Mouse (Mus musculus) mouse trophoblast stem cell (cell line): ENCODE results near the gene Asgr1.
"Not testable (repeated sequence)": the region's sequence is repeated elsewhere in the genome, so short reads cannot be mapped to it uniquely, and the experiment has no call there.

Experiments used
- in situ Hi-C, 2 experiments: fragments of 300-500 bp; cut with MseI, MboI; formaldehyde crosslinking; loops; 2 replicates in 1 of 2; 3 replicates in 1 of 2; pipeline ENCODE4 v1.15.1; 2025

Gene Asgr1

GRCm38 (mm10) chr11:70053898-70054570 is at the start of gene Asgr1:
Asgr1 (plus strand) TSS chr11:70054085.
- in situ Hi-C loops: no loop called here

DNA sequence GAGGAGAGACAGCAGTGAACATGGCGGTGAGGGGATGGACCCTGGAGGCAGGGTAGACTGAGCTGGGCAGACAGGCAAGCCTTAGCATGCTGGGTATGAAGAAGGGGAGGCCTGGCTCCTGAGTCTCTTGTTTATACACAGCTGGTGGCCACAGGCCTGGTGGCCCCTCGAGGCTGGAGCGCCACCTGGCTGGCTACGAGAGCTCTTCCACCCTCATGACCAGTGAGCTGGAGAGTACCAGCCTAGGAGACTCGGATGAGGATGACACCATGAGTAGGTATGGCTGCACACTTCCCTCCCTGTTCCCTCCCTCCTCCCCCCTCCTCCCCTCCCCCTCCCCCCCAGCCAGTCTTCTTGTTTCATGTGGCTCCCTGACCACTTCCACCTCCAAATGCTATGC is 48.4 kb upstream of the Asgr1 start:
- in situ Hi-C loops: no loop called here

- in situ Hi-C loops: no loop called here
Measured at GRCm38 (mm10) chr11:70010033-70010432, 43.9 kb upstream of the Asgr1 start.

DNA sequence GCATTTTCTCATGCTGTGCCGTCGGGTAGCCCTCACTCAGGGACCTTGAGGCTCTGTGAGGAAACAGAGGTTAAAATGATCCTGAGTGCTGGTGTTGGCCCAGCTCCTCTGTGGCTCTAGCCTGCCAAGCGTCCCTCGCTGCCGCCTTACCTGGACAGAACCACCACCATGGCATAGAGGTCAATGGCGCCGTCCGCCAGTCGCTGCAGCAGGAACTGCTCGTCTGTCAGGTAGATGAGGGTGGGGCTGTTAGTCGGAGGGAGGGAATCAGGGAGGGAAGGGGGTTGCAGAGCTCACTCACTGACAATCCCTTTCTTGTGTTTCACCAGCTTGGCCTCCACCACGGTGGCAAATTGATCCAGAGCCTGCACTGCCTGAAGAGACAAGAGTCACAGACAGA is 43.3 kb upstream of the Asgr1 start:
- in situ Hi-C loops: no loop called here

- in situ Hi-C loops: no loop called here
Measured at GRCm38 (mm10) chr11:70010961-70011360, 42.9 kb upstream of the Asgr1 start.

- in situ Hi-C loops: no loop called here
Measured at GRCm38 (mm10) chr11:70012931-70013330, 41.0 kb upstream of the Asgr1 start.

GRCm38 (mm10) chr11:70013408-70013807 is 40.5 kb upstream of the Asgr1 start:
- in situ Hi-C loops: no loop called here

DNA sequence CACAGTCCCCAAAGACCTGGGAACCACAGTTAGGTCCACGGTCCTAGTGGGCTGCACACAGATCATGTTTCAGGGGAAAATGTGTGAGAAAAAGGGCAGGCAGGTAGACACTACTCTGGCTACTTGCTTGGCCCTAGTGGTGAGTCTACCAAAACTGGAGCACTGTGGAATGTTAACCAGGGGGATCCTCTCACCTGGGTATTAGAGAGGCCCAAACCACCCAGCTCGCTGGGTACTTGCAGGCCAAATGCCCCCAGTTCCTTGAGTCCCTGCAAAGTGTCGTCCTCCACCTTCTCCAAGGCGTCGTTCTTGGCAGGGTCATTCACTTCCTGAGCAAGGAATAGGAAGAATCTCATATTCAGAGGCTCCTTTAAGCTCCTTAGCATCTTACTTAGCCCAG is 39.8 kb upstream of the Asgr1 start:
- in situ Hi-C loops: no loop called here

- in situ Hi-C loops: no loop called here
Measured at GRCm38 (mm10) chr11:70014880-70015558, 38.9 kb upstream of the Asgr1 start, which contains the start of gene Acadvl. Acadvl (minus strand) TSS chr11:70015411.

- in situ Hi-C loops: no loop called here
Measured at GRCm38 (mm10) chr11:70015677-70016076, 38.2 kb upstream of the Asgr1 start.

GRCm38 (mm10) chr11:70016177-70016576 is 37.7 kb upstream of the Asgr1 start:
- in situ Hi-C loops: not testable (repeated sequence)

DNA sequence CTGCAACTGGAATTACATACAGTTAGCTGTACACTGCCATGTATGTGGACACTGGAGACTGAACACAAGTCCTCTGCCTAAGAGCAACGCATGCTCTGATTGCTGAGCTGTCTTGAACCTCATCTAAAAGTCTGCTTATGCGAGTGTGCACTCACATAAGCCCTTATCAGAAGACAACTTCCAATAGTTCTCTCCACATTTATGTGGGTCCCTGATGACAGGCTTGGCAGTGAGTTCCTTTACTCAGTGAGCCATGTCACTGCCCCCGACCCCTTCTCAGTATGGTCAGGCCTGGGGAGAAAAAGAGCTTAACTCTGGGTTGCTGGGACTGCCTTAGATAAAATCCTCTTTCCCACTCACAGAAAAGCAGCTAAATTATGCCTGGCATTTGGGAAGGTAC is 37.2 kb upstream of the Asgr1 start, which contains the start of gene Dlg4:
Dlg4 (plus strand) TSS at position 274 of the 400 bp plus-strand sequence.
- in situ Hi-C loops: no loop called here

DNA sequence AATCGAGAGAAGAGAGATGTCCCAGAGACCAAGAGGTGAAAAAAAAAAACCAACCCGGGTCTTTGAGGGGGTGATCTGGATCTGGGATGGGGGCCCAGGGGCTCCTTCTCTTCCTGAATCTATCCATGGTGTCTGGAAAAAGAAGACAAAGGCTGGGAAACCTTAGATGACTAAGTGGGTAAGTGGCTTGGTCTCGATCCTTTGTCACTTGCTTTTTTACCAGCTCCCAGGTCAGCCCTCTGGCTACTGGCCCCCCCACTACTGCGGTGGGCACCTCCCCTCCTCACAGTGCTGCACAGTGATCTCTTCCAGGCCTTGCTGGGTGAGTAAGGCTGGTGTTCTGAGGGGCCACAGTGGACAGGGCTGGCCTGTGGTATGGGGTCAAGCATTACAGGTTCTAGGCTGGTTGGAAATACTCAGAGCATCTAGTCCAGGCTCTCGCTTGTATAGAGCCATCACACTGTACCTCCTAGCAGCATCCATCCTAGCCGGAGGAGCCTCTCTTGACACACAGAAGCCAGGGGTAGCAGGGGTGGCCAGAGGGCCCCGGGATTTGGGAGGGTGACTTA is 36.6 kb upstream of the Asgr1 start:
- in situ Hi-C loops: no loop called here

DNA sequence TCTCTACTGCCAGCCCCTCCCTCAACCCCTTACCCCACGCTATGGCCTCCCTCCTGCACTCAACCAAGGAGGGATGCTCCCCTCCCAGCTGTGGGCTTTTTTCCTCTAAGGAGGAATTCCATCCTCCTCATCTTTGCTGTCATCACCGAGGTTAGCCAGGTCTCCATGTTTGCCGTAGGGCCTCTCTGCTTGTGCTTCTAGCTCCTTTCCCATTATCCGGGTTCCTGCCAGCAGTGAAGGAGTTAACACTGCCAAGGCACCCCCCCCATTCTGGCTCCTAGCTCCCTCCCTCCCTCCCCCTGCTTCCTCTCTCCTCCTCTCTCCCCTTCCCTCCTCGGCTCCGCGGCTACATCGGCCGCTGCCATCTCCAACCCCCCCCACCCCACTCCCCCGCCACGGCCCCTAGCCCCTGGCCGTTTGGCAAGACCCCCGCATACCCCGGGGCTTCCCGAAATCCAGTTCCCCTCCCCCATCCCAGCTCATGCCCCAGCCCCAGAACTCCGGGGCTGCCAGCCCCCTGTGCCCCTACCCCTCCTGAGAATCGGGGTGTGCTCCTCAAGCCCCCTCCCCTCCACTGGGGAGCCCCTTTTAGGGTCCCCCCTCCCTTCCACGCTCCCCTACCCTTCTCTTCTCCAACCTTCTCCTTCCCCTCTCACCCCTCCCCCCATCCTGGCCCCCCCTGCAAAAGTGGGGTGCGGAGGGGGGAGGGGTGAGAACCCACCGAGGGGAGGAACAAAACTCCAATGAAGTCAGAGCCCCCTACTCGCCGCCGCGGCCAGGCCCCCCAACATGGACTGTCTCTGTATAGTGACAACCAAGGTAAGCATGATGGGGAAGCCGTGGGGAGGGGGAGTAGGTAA is 35.5 kb upstream of the Asgr1 start:
- in situ Hi-C loops: no loop called here

GRCm38 (mm10) chr11:70019495-70020021 is 34.3 kb upstream of the Asgr1 start:
- in situ Hi-C loops: no loop called here

DNA sequence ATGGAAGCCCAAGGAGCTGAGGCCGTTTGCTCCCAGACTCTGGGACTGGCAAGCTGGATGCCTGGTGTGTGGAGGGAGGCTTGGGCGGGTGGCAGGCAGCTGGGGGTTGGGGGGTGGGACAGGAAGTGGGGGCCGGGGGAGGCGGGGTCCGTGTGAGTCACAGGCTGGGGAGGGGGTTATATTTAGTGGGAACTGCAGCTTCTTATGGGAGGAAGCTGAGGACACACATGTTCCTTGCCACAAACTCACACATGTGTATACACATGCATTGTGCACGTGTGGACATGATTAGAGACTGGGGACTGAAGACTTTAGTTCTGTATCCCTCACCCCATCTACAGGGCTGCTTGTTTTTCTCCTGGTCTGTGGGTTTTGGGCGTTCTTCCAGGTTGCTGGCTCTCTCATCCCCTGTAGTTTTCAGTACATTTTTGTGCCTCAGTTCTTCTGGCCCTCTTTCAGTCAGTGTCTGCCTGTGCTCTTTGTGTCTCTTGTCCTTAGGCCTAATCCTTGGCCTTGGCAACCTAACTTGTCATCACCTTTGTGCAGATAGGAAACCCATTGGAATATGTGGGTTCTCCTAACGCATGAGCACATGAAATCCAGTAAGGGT is 33.8 kb upstream of the Asgr1 start:
- in situ Hi-C loops: no loop called here

- in situ Hi-C loops: no loop called here
Measured at GRCm38 (mm10) chr11:70020731-70021263, 33.1 kb upstream of the Asgr1 start.

- in situ Hi-C loops: no loop called here
Measured at GRCm38 (mm10) chr11:70021264-70022132, 32.4 kb upstream of the Asgr1 start.

DNA sequence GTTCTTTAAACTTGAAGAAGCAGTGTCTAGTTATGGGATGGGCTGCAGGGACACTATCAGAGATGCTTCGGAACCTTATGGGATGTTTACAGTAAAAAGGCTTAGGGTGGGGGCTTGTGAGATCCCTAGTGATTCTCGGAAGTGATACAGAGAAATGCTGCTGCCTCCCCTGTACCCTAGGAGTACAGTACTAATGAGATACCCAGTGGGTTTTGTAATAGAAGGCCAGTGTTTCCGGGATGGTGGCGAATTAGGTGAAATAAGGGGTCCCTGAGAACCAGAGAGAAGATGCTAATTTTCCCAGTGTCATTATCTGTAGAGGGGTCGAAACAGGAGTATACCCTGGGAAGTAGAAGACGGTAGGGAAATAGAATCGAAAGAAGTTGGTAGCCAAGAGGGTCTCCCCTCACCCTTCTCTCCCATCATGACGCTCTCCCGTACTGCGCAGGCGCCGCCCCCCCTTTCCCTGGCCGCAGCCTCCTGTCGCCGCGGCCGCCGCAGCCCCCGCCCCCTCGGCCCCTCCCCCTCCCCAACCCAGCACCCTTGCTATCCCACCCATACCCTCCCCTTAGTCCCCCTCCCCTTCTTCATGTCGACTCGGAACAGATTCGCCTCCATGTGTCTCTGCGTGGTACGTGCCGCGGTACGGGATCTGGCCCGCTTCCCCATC is 30.3 kb upstream of the Asgr1 start:
- in situ Hi-C loops: no loop called here

- in situ Hi-C loops: no loop called here
Measured at GRCm38 (mm10) chr11:70024151-70024514, 29.8 kb upstream of the Asgr1 start.
